Mouse (Mus musculus) kidney, postnatal 0 days (tissue): ENCODE measurements around the gene Dusp7. TPM values are rescaled to one million over a fixed set of nuclear protein-coding genes. Genes with fewer than 3 reads are reported as not detected.
A peak's percentile ranks its signal among the peaks of the same experiment; 100 is the strongest.

Experiments
- ATAC-seq: fragments of 200-750 bp; cut with Nextera tagmentation; replicated peaks from 2 replicates; pipeline ENCODE4 v1.8.0; 2017; ENCODE audit warnings: low read depth, moderate number of reproducible peaks, moderate TSS enrichment, moderate library complexity; ENCODE audit not compliant: low FRiP score
- DNase-seq: peaks from one replicate; pipeline ENCODE4 v3.0.0-alpha.2; 2016; ENCODE audit warnings: low spot score
- H3K27ac ChIP-seq: fragments of 300-500 bp; sonication (generic); 2 replicates; pipeline ENCODE4 v1.5.1; 2014; ENCODE audit warnings: mild to moderate bottlenecking
- H3K27me3 ChIP-seq: fragments of 300-500 bp; sonication (generic); 2 replicates; pipeline ENCODE4 v1.6.1; 2014; ENCODE audit warnings: low read length, mixed read lengths; ENCODE audit not compliant: insufficient read depth
- H3K36me3 ChIP-seq: fragments of 300-500 bp; sonication (generic); 2 replicates; pipeline ENCODE4 v1.6.1; 2014; ENCODE audit warnings: low read length, mixed read lengths; ENCODE audit not compliant: insufficient read depth
- H3K4me1 ChIP-seq: fragments of 300-500 bp; sonication (generic); replicated peaks from 2 replicates; pipeline ENCODE4 v1.6.1; 2014; ENCODE audit warnings: antibody characterized with exemption, low read length, mixed read lengths; ENCODE audit not compliant: insufficient read depth
- H3K4me2 ChIP-seq: fragments of 300-500 bp; sonication (generic); 2 replicates; pipeline ENCODE4 v1.6.1; 2014; ENCODE audit warnings: mild to moderate bottlenecking, low read length, moderate library complexity, mixed read lengths
- H3K4me3 ChIP-seq: fragments of 300-500 bp; sonication (generic); replicated peaks from 2 replicates; pipeline ENCODE4 v1.5.1; 2014; ENCODE audit warnings: low read depth, low read length
- H3K9ac ChIP-seq: fragments of 300-500 bp; sonication (generic); 2 replicates; pipeline ENCODE4 v1.6.1; 2014; ENCODE audit warnings: low read depth, low read length
- H3K9me3 ChIP-seq: fragments of 300-500 bp; sonication (generic); replicated peaks from 2 replicates; pipeline ENCODE4 v1.6.1; 2016; ENCODE audit warnings: low read length, inconsistent platforms, mixed read lengths
- CTCF ChIP-seq: IDR thresholded peaks from 2 replicates; pipeline ENCODE4 v1.5.1; 2016; ENCODE audit warnings: antibody characterized with exemption, low read depth, mild to moderate bottlenecking, moderate library complexity
- WGBS: fragments of 180-500 bp; shearing (Covaris S2); extraction: QIAGEN DNeasy Blood & Tissue Kit; methylation state at CpG from one replicate; pipeline ENCODE4 v1.1.7; 2014; 5-methylcytosine and 5-hydroxymethylcytosine counted together
- polyA plus RNA-seq: library from polyadenylated mRNA; unstranded; fragments of >200 nt; fragmentation: Nextera tagmentation; extraction: Ambion mirVana; gene quantifications from 2 replicates; pipeline ENCODE4 v1.2.1, GENCODE M21; 2015

Gene Dusp7
- polyA plus RNA-seq, 1 experiment from 2014 or later, result 15.8 TPM

DNA sequence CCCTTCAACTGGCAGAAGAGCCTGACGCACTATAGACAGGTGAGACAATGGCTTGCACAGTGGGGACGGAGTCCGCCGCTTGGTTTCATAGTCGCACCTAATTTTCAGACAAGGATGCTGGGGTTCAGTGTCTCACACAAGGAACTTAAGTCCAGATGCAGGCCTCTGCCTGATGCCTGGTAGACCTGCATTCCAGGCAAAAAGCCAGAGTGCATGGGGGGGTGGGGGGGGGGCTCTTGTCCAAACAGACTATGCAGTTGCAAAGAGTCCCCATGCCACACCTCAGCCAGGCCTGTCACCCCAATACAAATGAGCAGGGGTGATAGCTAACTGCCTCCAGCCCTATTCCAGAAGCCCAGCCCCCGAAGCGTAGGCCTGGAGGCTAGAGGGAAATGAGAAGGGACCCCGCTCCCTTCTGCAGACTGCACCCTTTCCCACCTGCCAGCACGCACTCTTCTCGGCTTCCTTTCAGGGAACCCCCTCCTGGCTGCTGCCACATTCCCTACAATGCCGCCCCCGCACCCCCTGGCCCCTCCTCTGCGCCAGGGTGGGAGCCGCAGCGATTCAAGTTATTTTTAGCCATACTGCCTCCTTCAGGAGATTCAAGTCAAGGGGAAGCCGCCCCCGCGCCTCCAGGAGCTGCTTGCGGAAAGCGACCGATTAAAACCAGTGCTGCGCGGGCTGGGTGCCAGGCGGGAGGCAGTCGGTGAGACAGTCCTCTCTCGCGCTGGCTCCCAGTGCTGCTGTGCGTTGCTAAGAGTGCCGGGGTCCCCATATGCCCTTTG is 49.6 kb downstream of the Dusp7 start:
- ATAC-seq (peak; percentile 31), DNase-seq (peak; percentile 94)
- Histone ChIP-seq H3K4me3 (no peak overlapping the region), H3K4me2 (peak overlapping the region; percentile 53), H3K27me3 (no peaks in the 10 kb centered on the region), H3K9me3 (no peaks in the 10 kb centered on the region), H3K27ac (no peak overlapping the region), H3K36me3 (no peaks in the 10 kb centered on the region), H3K4me1 (peaks cover 32% of the 10 kb centered on the region), H3K9ac (no peak overlapping the region)
- TF ChIP-seq CTCF, result peak; percentile 63
- WGBS, result 15% methylated on average over 29 of the region's 29 CpGs

DNA sequence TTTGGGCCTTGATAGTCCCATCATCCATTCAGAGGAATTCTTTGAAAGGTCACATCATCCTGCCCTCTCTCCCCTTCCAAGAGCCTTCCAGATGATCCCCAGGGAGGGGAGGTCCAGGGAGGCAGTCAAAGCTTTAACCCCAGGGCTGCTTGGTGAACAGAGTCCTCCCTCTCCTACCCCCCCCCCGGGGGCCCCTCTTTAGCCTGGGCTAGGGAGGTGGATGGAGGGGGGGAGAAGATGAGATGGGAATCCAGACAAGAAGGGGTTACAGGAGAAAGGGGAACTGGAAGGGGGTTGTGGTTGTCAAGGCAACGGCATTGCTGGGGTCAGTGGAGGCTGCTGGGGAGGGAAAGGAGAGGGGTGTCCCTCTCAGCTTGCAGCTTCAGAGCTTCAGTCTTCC is 52.2 kb downstream of the Dusp7 start:
- ATAC-seq, result no peak
- no peak overlapping the region for H3K4me3 ChIP-seq
- no peaks in the 10 kb centered on the region for H3K36me3 ChIP-seq
- WGBS, result 7% methylated on average over 2 of the region's 2 CpGs
- no peaks in the 10 kb centered on the region for H3K27me3 ChIP-seq
- H3K4me1 ChIP-seq, result peaks cover 32% of the 10 kb centered on the region
- peak overlapping the region; percentile 37; the same call in 1 of the 2 replicates for H3K4me2 ChIP-seq
- no peaks in the 10 kb centered on the region for H3K9me3 ChIP-seq
- 0 out of 2 replicates have a peak overlapping the region, but pooled peaks have one; percentile 23 for H3K9ac ChIP-seq
- TF ChIP-seq CTCF, result no peak
- H3K27ac ChIP-seq, result no peak overlapping the region
- peak; percentile 68 for DNase-seq

DNA sequence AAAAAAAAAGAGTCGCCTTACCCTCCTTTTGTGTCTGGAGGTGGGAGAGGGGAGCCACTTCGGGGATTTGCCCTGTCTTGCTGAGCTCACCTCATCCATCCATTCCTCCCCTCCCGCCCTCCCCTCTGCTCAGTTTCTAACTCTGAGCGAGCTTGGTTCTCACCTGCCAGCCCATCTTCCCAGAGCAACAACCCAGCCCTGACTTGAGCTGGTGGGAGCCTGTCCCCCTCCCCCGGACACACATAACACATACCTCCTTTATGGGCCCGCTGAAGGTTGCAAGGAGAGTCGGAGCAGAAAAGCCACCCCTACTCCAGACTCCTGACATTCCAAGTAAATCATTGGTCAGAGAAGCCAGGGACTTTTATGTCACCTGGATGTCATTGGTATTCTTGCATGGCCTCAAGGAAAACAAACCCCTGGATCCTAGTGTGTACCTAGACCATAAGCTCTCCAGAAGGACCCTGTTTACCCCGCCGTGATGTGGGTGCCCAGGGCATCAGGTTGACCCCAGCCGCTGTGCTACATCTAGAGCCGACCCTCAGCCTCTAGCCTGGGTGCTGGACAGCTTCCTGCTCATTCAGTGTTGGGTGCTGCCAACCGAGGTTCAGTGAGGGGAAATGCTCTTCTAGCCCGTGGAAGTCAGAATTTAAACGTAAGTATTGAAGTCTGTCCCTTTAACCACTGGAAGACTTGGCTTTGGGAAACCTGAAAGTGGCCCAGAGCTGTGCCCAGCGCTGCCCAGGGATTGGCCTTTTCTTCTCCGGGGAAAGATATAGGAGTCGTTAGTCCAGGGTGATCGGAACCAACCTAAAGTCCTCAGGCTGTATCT is 52.8 kb downstream of the Dusp7 start:
- H3K27ac ChIP-seq, result no peak overlapping the region
- 0 out of 2 replicates have a peak overlapping the region, but pooled peaks have one; percentile 23 for H3K9ac ChIP-seq

DNA sequence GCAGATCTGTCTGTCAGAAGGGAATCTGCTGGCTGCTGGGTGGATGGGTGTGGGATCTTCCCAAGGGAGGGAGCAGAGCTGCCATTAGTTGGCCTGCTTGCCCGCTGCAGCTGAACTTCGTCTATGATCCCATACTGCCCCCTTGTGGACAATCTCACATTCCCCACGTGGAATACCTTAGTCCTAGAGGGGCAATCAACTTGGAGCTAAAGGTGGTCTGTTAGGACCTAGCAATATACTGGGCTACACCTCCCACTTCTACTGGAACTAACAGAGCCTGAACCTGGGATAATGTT is 53.4 kb downstream of the Dusp7 start:
- peak; percentile 98 for TF ChIP-seq CTCF
- Histone ChIP-seq H3K27ac (no peak overlapping the region), H3K4me3 (no peak overlapping the region), H3K36me3 (no peaks in the 10 kb centered on the region), H3K4me2 (peak overlapping the region; percentile 37), H3K4me1 (peaks cover 32% of the 10 kb centered on the region), H3K9ac (no peak overlapping the region), H3K9me3 (no peaks in the 10 kb centered on the region), H3K27me3 (no peaks in the 10 kb centered on the region)
- 0% methylated on average over 3 of the region's 3 CpGs for WGBS
- peak; percentile 95 for DNase-seq
- peak; percentile 75 for ATAC-seq

More for the DNA sequence above, 52.8 kb downstream of the Dusp7 start:
- TF ChIP-seq CTCF, result no peak
- H3K9me3 ChIP-seq, result no peaks in the 10 kb centered on the region
- H3K4me3 ChIP-seq, result no peak overlapping the region
- H3K4me1 ChIP-seq, result peaks cover 32% of the 10 kb centered on the region
- DNase-seq (no peak), ATAC-seq (peak; percentile 38; the same call in 1 of the 2 replicates)
- H3K36me3 ChIP-seq, result no peaks in the 10 kb centered on the region
- 13% methylated on average over 18 of the region's 18 CpGs for WGBS
- H3K27me3 ChIP-seq, result no peaks in the 10 kb centered on the region
- H3K4me2 ChIP-seq, result peak overlapping the region; percentile 37

Other genes starting within 250 kb of the Dusp7 start
- gene Glyctk, start 210.5 kb upstream of the Dusp7 start, polyA plus RNA-seq, result 11.5 and 14.4 TPM in 2 replicates
- 16.9 and 18.5 TPM in 2 replicates for gene Wdr82, start 197.7 kb upstream of the Dusp7 start, polyA plus RNA-seq
- 33.2 and 35.5 TPM in 2 replicates for gene Ppm1m, start 168.9 kb upstream of the Dusp7 start, polyA plus RNA-seq
- gene Twf2, start 165.5 kb upstream of the Dusp7 start, polyA plus RNA-seq, result 44.0 and 51.1 TPM in 2 replicates
- gene Tlr9, start 146.0 kb upstream of the Dusp7 start, polyA plus RNA-seq, result 0.06 and 0.07 TPM in 2 replicates
- 142 and 152 TPM in 2 replicates for gene Alas1, start 120.0 kb upstream of the Dusp7 start, polyA plus RNA-seq
- 13.1 and 14.5 TPM in 2 replicates for gene Poc1a, start 87.6 kb upstream of the Dusp7 start, polyA plus RNA-seq
- 1,104 and 1,207 TPM in 2 replicates for gene Rpl29, start 60.8 kb downstream of the Dusp7 start, polyA plus RNA-seq
- gene Acy1, start 69.7 kb downstream of the Dusp7 start, polyA plus RNA-seq, result 62.9 and 67.0 TPM in 2 replicates
- 72.8 and 75.2 TPM in 2 replicates for gene Abhd14b, start 78.8 kb downstream of the Dusp7 start, polyA plus RNA-seq
- 57.0 and 60.8 TPM in 2 replicates for gene Abhd14a, start 79.0 kb downstream of the Dusp7 start, polyA plus RNA-seq
- 78.6 and 79.7 TPM in 2 replicates for gene Pcbp4, start 84.7 kb downstream of the Dusp7 start, polyA plus RNA-seq
- 0.52 and 0.91 TPM in 2 replicates for gene Gpr62, start 97.3 kb downstream of the Dusp7 start, polyA plus RNA-seq
- 35.6 and 40.0 TPM in 2 replicates for gene Rrp9, start 107.3 kb downstream of the Dusp7 start, polyA plus RNA-seq
- gene Parp3, start 108.3 kb downstream of the Dusp7 start, polyA plus RNA-seq, result 5.8 and 6.4 TPM in 2 replicates
- not detected in 2 replicates for gene Iqcf1, start 131.3 kb downstream of the Dusp7 start, polyA plus RNA-seq
- gene Iqcf5, start 145.9 kb downstream of the Dusp7 start, polyA plus RNA-seq, result not detected in 2 replicates
- not detected in 2 replicates for gene Iqcf3, start 193.0 kb downstream of the Dusp7 start, polyA plus RNA-seq
- gene Iqcf4, start 202.4 kb downstream of the Dusp7 start, polyA plus RNA-seq, result not detected in 2 replicates